Mouse (Mus musculus) forebrain, embryonic 13.5 days (tissue): ENCODE data around the gene Rbm14. TPM values are rescaled to one million over a fixed set of nuclear protein-coding genes. Genes with fewer than 3 reads are reported as not detected.

Source experiments
- ATAC-seq: fragments of 200-750 bp; cut with Nextera tagmentation; 2 replicates; pipeline ENCODE4 v1.8.0; 2017
- H3K27ac ChIP-seq: fragments of 300-500 bp; sonication (generic); 2 replicates; pipeline ENCODE4 v1.5.1; 2015; ENCODE audit warnings: inconsistent platforms, mild to moderate bottlenecking, moderate library complexity
- H3K27me3 ChIP-seq: fragments of 300-500 bp; sonication (generic); 2 replicates; pipeline ENCODE4 v1.6.1; 2015; ENCODE audit warnings: mild to moderate bottlenecking, inconsistent platforms
- H3K36me3 ChIP-seq: fragments of 300-500 bp; sonication (generic); 2 replicates; pipeline ENCODE4 v1.6.1; 2015; ENCODE audit warnings: mild to moderate bottlenecking, inconsistent platforms; ENCODE audit not compliant: poor library complexity, severe bottlenecking
- H3K4me1 ChIP-seq: fragments of 300-500 bp; sonication (generic); 2 replicates; pipeline ENCODE4 v1.6.1; 2015; ENCODE audit warnings: inconsistent platforms
- H3K4me2 ChIP-seq: fragments of 300-500 bp; sonication (generic); 2 replicates; pipeline ENCODE4 v1.6.1; 2015; ENCODE audit warnings: inconsistent platforms, mild to moderate bottlenecking, moderate library complexity
- H3K4me3 ChIP-seq: fragments of 300-500 bp; sonication (generic); 2 replicates; pipeline ENCODE4 v1.5.1; 2015; ENCODE audit warnings: mild to moderate bottlenecking, inconsistent platforms
- H3K9ac ChIP-seq: fragments of 300-500 bp; sonication (generic); 2 replicates; pipeline ENCODE4 v1.6.1; 2015; ENCODE audit warnings: mild to moderate bottlenecking, inconsistent platforms
- H3K9me3 ChIP-seq: fragments of 300-500 bp; sonication (generic); replicated peaks from 2 replicates; pipeline ENCODE4 v1.6.1; 2016; ENCODE audit warnings: inconsistent platforms
- WGBS: fragments of 180-500 bp; shearing (Covaris S2); methylation state at CpG from one replicate; pipeline ENCODE4 v1.1.7; 2015; 5-methylcytosine and 5-hydroxymethylcytosine counted together
- polyA plus RNA-seq: library from polyadenylated mRNA; unstranded; fragments of >200 nt; fragmentation: Nextera tagmentation; extraction: Ambion mirVana; gene quantifications from 2 replicates; pipeline ENCODE4 v1.2.1, GENCODE M21; 2015

The Rbm14 gene
- polyA plus RNA-seq, 1 experiment from 2014 or later = 88.3 TPM

- Histone ChIP-seq H3K4me3 (peak overlapping the region; percentile 90), H3K4me2 (peak overlapping the region; percentile 65), H3K4me1 (peaks cover 31% of the 10 kb centered on the region), H3K36me3 (no peaks in the 10 kb centered on the region), H3K9me3 (no peaks in the 10 kb centered on the region), H3K9ac (peak overlapping the region; percentile 81), H3K27ac (peak overlapping the region; percentile 89), H3K27me3 (no peaks in the 10 kb centered on the region; the same call in 1 of the 2 replicates)
- 6% methylated on average over 12 of the region's 12 CpGs for WGBS
- ATAC-seq = no peak; the same call in 1 of the 2 replicates
Observed at GRCm38 (mm10) chr19:4811909-4812242, 442 bp upstream of the Rbm14 start.

DNA sequence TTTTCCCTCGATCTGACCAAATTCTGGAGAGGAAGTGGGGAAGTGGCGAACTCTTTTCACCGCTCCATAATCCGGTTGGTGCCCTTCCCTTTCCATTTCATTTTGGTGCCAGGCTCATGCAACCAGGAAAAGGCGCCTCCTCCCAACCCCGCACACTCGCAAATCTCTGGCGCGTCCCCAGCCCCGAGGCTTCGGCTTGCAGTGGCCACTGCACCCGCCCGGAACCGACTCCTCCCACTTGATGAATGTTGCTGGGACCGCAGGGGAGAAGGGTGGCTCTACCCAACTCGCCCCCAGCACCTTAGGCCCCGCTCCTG lies 730 bp downstream of the Rbm14 start:
- Histone ChIP-seq H3K4me2 (peak overlapping the region; percentile 90), H3K27me3 (no peaks in the 10 kb centered on the region; the same call in 1 of the 2 replicates), H3K9me3 (no peaks in the 10 kb centered on the region), H3K27ac (peak overlapping the region; percentile 89), H3K4me1 (peaks cover 31% of the 10 kb centered on the region), H3K36me3 (no peaks in the 10 kb centered on the region), H3K9ac (peak overlapping the region; percentile 82), H3K4me3 (peak overlapping the region; percentile 90)
- ATAC-seq = no peak
- under 1% methylated on average over 17 of the region's 17 CpGs for WGBS

GRCm38 (mm10) chr19:4810309-4810708 lies 1.1 kb downstream of the Rbm14 start:
- WGBS = under 1% methylated on average over 14 of the region's 14 CpGs
- Histone ChIP-seq H3K4me3 (peak overlapping the region; percentile 90), H3K9ac (peak overlapping the region; percentile 82)

GRCm38 (mm10) chr19:4803283-4803682 lies 8.2 kb downstream of the Rbm14 start:
- Histone ChIP-seq H3K9me3 (no peaks in the 10 kb centered on the region), H3K4me1 (peaks cover 7% of the 10 kb centered on the region), H3K9ac (no peak overlapping the region), H3K4me2 (no peak overlapping the region), H3K27me3 (no peaks in the 10 kb centered on the region), H3K27ac (no peak overlapping the region), H3K36me3 (peaks cover 56% of the 10 kb centered on the region), H3K4me3 (no peak overlapping the region)
- 88% methylated on average over 10 of the region's 10 CpGs for WGBS
- ATAC-seq = no peak

More at GRCm38 (mm10) chr19:4810309-4810708, 1.1 kb downstream of the Rbm14 start:
- no peak for ATAC-seq
- H3K4me2 ChIP-seq = peak overlapping the region; percentile 90
- H3K36me3 ChIP-seq = no peaks in the 10 kb centered on the region
- no peaks in the 10 kb centered on the region for H3K9me3 ChIP-seq
- H3K27ac ChIP-seq = peak overlapping the region; percentile 89; the same call in 1 of the 2 replicates
- H3K27me3 ChIP-seq = no peaks in the 10 kb centered on the region; the same call in 1 of the 2 replicates
- H3K4me1 ChIP-seq = peaks cover 31% of the 10 kb centered on the region

DNA sequence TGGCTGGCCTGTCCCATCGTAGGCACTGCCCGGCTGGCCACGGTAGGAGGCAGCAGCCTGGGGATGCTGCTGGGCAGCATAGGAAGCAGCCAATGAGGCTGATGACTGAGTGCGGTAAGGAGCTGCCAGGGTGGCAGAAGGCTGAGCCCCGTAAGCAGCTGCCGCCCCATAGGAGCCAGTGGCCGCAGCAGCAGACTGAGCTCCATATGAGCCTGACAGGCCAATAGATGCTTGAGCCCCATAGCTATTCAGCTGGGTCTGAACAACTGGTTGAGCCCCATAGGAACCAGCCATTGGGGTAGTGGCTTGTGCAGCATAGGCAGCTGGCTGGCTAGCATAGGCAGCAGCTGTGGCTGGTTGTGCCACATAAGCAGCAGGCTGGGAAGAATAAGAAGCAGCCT lies 8.7 kb downstream of the Rbm14 start:
- ATAC-seq = no peak
- H3K27me3 ChIP-seq = no peaks in the 10 kb centered on the region
- H3K9me3 ChIP-seq = no peaks in the 10 kb centered on the region
- no peak overlapping the region for H3K9ac ChIP-seq
- H3K27ac ChIP-seq = no peak overlapping the region
- 96% methylated on average over 7 of the region's 7 CpGs for WGBS
- H3K36me3 ChIP-seq = peaks cover 57% of the 10 kb centered on the region
- H3K4me3 ChIP-seq = no peak overlapping the region
- no peak overlapping the region for H3K4me2 ChIP-seq
- H3K4me1 ChIP-seq = peaks cover under 1% of the 10 kb centered on the region; the same call in 1 of the 2 replicates

DNA sequence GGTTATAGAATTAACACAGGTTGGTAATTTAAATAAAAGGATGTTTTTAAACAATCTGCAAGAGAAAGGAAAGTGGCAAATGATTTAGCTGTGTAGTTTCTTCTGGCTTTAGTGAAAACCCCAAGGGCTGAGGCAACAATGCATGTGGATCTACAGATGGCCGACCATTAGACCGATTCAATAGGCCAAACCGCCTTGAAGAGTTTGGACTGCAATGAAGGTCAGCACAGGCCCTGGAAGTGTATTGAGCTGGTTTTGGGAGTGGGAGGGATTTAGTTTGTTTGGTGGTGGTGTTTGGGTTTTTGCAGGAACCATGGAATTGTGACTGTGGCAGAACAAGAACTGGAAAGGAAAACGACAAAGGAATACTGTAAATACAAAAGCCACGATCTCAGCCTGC lies 12.4 kb downstream of the Rbm14 start:
- no peaks in the 10 kb centered on the region for H3K9me3 ChIP-seq
- 92% methylated on average over 5 of the region's 5 CpGs for WGBS
- no peaks in the 10 kb centered on the region for H3K27me3 ChIP-seq
- ATAC-seq = no peak
- no peak overlapping the region for H3K27ac ChIP-seq
- peaks cover 8% of the 10 kb centered on the region for H3K4me1 ChIP-seq
- peaks cover 65% of the 10 kb centered on the region for H3K36me3 ChIP-seq
- no peak overlapping the region for H3K9ac ChIP-seq
- H3K4me2 ChIP-seq = no peak overlapping the region
- H3K4me3 ChIP-seq = no peak overlapping the region

- Histone ChIP-seq H3K4me1 (peaks cover 10% of the 10 kb centered on the region), H3K27ac (no peak overlapping the region), H3K9me3 (no peaks in the 10 kb centered on the region), H3K4me3 (no peak overlapping the region), H3K27me3 (no peaks in the 10 kb centered on the region), H3K36me3 (peaks cover 54% of the 10 kb centered on the region), H3K9ac (no peak overlapping the region), H3K4me2 (no peak overlapping the region)
- 94% methylated on average over 2 of the region's 2 CpGs for WGBS
- no peak for ATAC-seq
Observed at GRCm38 (mm10) chr19:4797846-4798245, 13.6 kb downstream of the Rbm14 start.

DNA sequence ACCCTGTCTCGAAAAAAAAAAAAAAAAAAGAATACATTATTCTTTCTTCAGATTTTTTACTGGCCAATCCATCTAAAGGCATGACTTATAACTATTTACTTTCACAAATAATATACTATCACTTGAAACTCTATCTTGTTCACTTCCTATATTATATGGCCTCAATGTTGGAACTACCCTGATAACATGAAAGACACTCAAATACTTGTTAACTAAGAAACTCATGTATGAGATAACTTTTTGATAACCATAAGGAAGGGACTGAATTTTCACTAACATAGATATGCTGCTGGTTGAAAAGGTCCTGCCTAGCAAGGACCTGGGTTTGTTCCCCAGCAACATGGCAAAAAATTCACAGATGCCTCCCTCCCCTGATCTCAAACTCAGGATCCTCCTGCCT lies 15.5 kb downstream of the Rbm14 start:
- no peak overlapping the region for H3K9ac ChIP-seq
- H3K36me3 ChIP-seq = peaks cover 47% of the 10 kb centered on the region
- H3K27ac ChIP-seq = no peak overlapping the region
- ATAC-seq = no peak
- 82% methylated on average over 1 of the region's 1 CpGs for WGBS
- no peaks in the 10 kb centered on the region for H3K27me3 ChIP-seq
- H3K4me1 ChIP-seq = peaks cover 27% of the 10 kb centered on the region
- no peak overlapping the region for H3K4me2 ChIP-seq
- H3K4me3 ChIP-seq = no peak overlapping the region
- H3K9me3 ChIP-seq = no peaks in the 10 kb centered on the region

- Histone ChIP-seq H3K27me3 (no peaks in the 10 kb centered on the region), H3K36me3 (peaks cover 39% of the 10 kb centered on the region), H3K4me3 (peak within 1 kb of the TSS; percentile 70), H3K4me2 (peak within 1 kb of the TSS; percentile 80), H3K9me3 (no peaks in the 10 kb centered on the region), H3K9ac (peak within 1 kb of the TSS; percentile 76), H3K27ac (peak within 1 kb of the TSS; percentile 82), H3K4me1 (peaks cover 46% of the 10 kb centered on the region)
- WGBS = 1% methylated on average over 31 of the region's 31 CpGs
- peak; percentile 98 for ATAC-seq
Observed at GRCm38 (mm10) chr19:4793831-4794422, 17.5 kb downstream of the Rbm14 start, which contains the start of gene Rbm4. Rbm4 (minus strand) TSS chr19:4793901.

DNA sequence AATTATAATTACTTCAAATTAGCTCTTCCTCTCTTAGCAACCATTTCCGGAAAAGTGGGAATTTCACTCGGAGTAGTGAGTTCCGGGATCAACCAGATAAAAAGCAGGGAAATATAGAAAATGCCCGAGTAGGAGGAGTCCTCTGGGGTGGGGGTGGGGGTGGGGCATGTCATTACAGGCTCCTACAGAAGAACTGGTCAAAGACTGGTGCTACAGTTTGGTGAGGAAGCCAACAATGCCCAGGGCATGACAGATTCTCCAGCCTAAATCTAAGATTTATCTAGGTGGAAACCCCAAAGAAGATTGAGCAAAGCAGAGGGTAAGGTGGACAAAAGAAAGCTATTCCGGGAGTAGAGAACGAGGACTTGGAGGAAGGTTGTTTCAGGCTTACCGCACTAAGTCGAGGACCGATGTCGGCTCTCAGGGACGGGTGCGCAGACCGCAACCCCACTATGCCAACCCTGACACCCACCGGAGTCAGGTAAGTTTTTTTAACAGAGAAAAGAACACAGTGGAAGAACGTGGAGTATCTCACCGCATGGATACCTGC lies 18.1 kb downstream of the Rbm14 start:
- Histone ChIP-seq H3K4me3 (peak overlapping the region; percentile 70), H3K36me3 (peaks cover 38% of the 10 kb centered on the region), H3K4me2 (peak overlapping the region; percentile 80), H3K9ac (peak overlapping the region; percentile 76), H3K27ac (peak overlapping the region; percentile 82), H3K4me1 (peaks cover 51% of the 10 kb centered on the region), H3K27me3 (no peaks in the 10 kb centered on the region), H3K9me3 (no peaks in the 10 kb centered on the region)
- WGBS = 2% methylated on average over 16 of the region's 16 CpGs
- ATAC-seq = peak; percentile 48

- Histone ChIP-seq H3K27ac (no peak overlapping the region), H3K36me3 (peaks cover 84% of the 10 kb centered on the region), H3K9ac (no peak overlapping the region), H3K4me3 (no peak overlapping the region), H3K27me3 (no peaks in the 10 kb centered on the region), H3K4me2 (no peak overlapping the region), H3K4me1 (peaks cover 51% of the 10 kb centered on the region), H3K9me3 (no peaks in the 10 kb centered on the region)
- ATAC-seq = no peak
- 98% methylated on average over 2 of the region's 2 CpGs for WGBS
Observed at GRCm38 (mm10) chr19:4786313-4786712, 25.1 kb downstream of the Rbm14 start.

DNA sequence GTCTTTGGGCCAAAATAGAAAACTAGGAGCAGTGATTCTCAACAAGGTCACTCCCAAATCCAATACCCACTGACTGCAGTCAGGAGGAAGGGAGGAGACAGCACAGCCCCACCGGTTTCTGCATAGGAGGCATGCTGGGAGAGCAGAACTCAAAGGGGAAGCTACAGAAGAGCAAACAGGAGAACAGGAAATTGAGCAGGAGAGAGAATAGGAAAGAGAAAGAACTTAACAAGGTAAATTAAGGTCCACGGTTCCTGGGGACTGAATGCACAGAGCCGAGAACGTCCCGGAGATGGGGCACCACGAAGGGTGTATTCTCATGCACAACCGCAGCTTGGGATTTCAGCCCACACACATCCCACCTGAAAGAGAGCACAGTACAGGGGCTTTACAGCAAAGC lies 26.2 kb downstream of the Rbm14 start:
- Histone ChIP-seq H3K4me1 (peaks cover 40% of the 10 kb centered on the region), H3K9me3 (no peaks in the 10 kb centered on the region), H3K4me3 (no peak overlapping the region), H3K9ac (no peak overlapping the region), H3K27me3 (no peaks in the 10 kb centered on the region), H3K27ac (no peak overlapping the region), H3K4me2 (no peak overlapping the region), H3K36me3 (peaks cover 80% of the 10 kb centered on the region)
- 90% methylated on average over 7 of the region's 7 CpGs for WGBS
- ATAC-seq = no peak

GRCm38 (mm10) chr19:4782891-4783290 lies 28.5 kb downstream of the Rbm14 start:
- ATAC-seq = no peak
- Histone ChIP-seq H3K27me3 (no peaks in the 10 kb centered on the region), H3K4me2 (no peak overlapping the region), H3K4me1 (peaks cover 19% of the 10 kb centered on the region), H3K27ac (no peak overlapping the region), H3K9me3 (no peaks in the 10 kb centered on the region), H3K4me3 (no peak overlapping the region), H3K9ac (no peak overlapping the region), H3K36me3 (peaks cover 71% of the 10 kb centered on the region)
- WGBS = 93% methylated on average over 2 of the region's 2 CpGs
